Mouse (Mus musculus) testis, adult 2 months (tissue): ENCODE results near the gene Wipf2. TPM values are rescaled to one million over a fixed set of nuclear protein-coding genes. Genes with fewer than 3 reads are reported as not detected.

Experiments used
- H3K27ac ChIP-seq: fragments of 200-500 bp; 2 replicates; pipeline ENCODE4 v1.5.1; 2012; ENCODE audit warnings: low read depth, low read length; ENCODE audit not compliant: control insufficient read depth, insufficient read depth
- H3K27me3 ChIP-seq: fragments of 200-500 bp; 2 replicates; pipeline ENCODE4 v1.6.1; 2012; ENCODE audit warnings: mild to moderate bottlenecking, low read length, moderate library complexity; ENCODE audit not compliant: control insufficient read depth, insufficient read depth
- H3K36me3 ChIP-seq: fragments of 200-500 bp; 2 replicates; pipeline ENCODE4 v1.6.1; 2012; ENCODE audit warnings: mild to moderate bottlenecking, low read length; ENCODE audit not compliant: control insufficient read depth, insufficient read depth
- H3K4me1 ChIP-seq: fragments of 200-500 bp; 2 replicates; pipeline ENCODE4 v1.6.1; 2012; ENCODE audit warnings: low read length; ENCODE audit not compliant: control insufficient read depth, insufficient read depth
- H3K4me3 ChIP-seq: fragments of 200-500 bp; 2 replicates; pipeline ENCODE4 v1.5.1; 2012; ENCODE audit warnings: low read depth, mild to moderate bottlenecking, low read length, moderate library complexity, mixed read lengths; ENCODE audit not compliant: control insufficient read depth
- CTCF ChIP-seq: fragments of 200-500 bp; IDR thresholded peaks from 2 replicates; pipeline ENCODE4 v1.5.1; 2012; ENCODE audit warnings: low read depth, mild to moderate bottlenecking, inconsistent platforms, low read length, moderate library complexity; ENCODE audit not compliant: control insufficient read depth, insufficient read depth, insufficient replicate concordance
- POLR2A ChIP-seq: fragments of 200-500 bp; IDR thresholded peaks from 2 replicates; pipeline ENCODE4 v1.6.1; 2012; ENCODE audit warnings: low read depth, mild to moderate bottlenecking, inconsistent platforms, low read length, moderate library complexity; ENCODE audit not compliant: control insufficient read depth
- polyA plus RNA-seq: library from polyadenylated mRNA; depleted of rRNA; stranded (reverse); fragments of >200 nt; gene quantifications from 2 replicates; pipeline ENCODE4 v1.2.3, GENCODE M21; 2012

The Wipf2 gene
- polyA plus RNA-seq, 1 experiment = 6.4 TPM

GRCm38 (mm10) chr11:98854659-98855058 is 8.8 kb upstream of the Wipf2 start:
- Histone ChIP-seq H3K4me1 (peaks cover 8% of the 10 kb centered on the region), H3K27me3 (no peaks in the 10 kb centered on the region), H3K36me3 (no peaks in the 10 kb centered on the region), H3K4me3 (no peak overlapping the region), H3K27ac (no peak overlapping the region)
- TF ChIP-seq CTCF (no peak), POLR2A (no peak)

GRCm38 (mm10) chr11:98858759-98859731 is 4.4 kb upstream of the Wipf2 start:
- Histone ChIP-seq H3K4me1 (peaks cover 3% of the 10 kb centered on the region), H3K27ac (no peak overlapping the region), H3K27me3 (no peaks in the 10 kb centered on the region), H3K4me3 (no peak overlapping the region), H3K36me3 (no peaks in the 10 kb centered on the region)
- TF ChIP-seq POLR2A (no peak), CTCF (peak; percentile 43; the same call in 1 of the 2 replicates)

- TF ChIP-seq CTCF (no peak), POLR2A (peak; percentile 25)
- Histone ChIP-seq H3K4me3 (peak overlapping the region; percentile 92), H3K4me1 (peaks cover 4% of the 10 kb centered on the region), H3K27ac (peak overlapping the region; percentile 59), H3K27me3 (no peaks in the 10 kb centered on the region), H3K36me3 (no peaks in the 10 kb centered on the region; the same call in 1 of the 2 replicates)
Observed at GRCm38 (mm10) chr11:98863751-98864429, 452 bp downstream of the Wipf2 start.

- no peak for TF ChIP-seq POLR2A
- no peak for TF ChIP-seq CTCF
- H3K27me3 ChIP-seq = no peaks in the 10 kb centered on the region
- H3K4me3 ChIP-seq = no peak overlapping the region
- H3K27ac ChIP-seq = no peak overlapping the region
- no peaks in the 10 kb centered on the region; the same call in none of the 2 replicates for H3K36me3 ChIP-seq
- H3K4me1 ChIP-seq = peaks cover 4% of the 10 kb centered on the region
Observed at GRCm38 (mm10) chr11:98867293-98867692, 3.9 kb downstream of the Wipf2 start.

- no peaks in the 10 kb centered on the region for H3K4me1 ChIP-seq
- TF ChIP-seq CTCF (no peak), POLR2A (no peak)
- no peaks in the 10 kb centered on the region; the same call in none of the 2 replicates for H3K36me3 ChIP-seq
- H3K4me3 ChIP-seq = no peak overlapping the region
- H3K27ac ChIP-seq = no peak overlapping the region
- no peaks in the 10 kb centered on the region for H3K27me3 ChIP-seq
Observed at GRCm38 (mm10) chr11:98869906-98870305, 6.5 kb downstream of the Wipf2 start.

GRCm38 (mm10) chr11:98870791-98871190 is 7.4 kb downstream of the Wipf2 start:
- Histone ChIP-seq H3K27ac (no peak overlapping the region), H3K4me3 (no peak overlapping the region), H3K36me3 (no peaks in the 10 kb centered on the region; the same call in none of the 2 replicates), H3K27me3 (no peaks in the 10 kb centered on the region), H3K4me1 (no peaks in the 10 kb centered on the region)
- TF ChIP-seq CTCF (no peak), POLR2A (no peak)

- Histone ChIP-seq H3K27ac (no peak overlapping the region), H3K4me3 (no peak overlapping the region), H3K4me1 (no peaks in the 10 kb centered on the region), H3K36me3 (no peaks in the 10 kb centered on the region; the same call in none of the 2 replicates), H3K27me3 (no peaks in the 10 kb centered on the region)
- no peak for TF ChIP-seq CTCF
- no peak for TF ChIP-seq POLR2A
Observed at GRCm38 (mm10) chr11:98871416-98871815, 8.0 kb downstream of the Wipf2 start.
